Mouse (Mus musculus) hindbrain, embryonic 15.5 days (tissue): Measurements from ENCODE around the gene Rbm33. TPM values are rescaled to one million over a fixed set of nuclear protein-coding genes. Genes with fewer than 3 reads are reported as not detected.
A peak's percentile ranks its signal among the peaks of the same experiment; 100 is the strongest.

Experiments used
- ATAC-seq: fragments of 200-750 bp; cut with Nextera tagmentation; 2 replicates; pipeline ENCODE4 v1.8.0; 2017; ENCODE audit warnings: low read depth, moderate number of reproducible peaks, moderate TSS enrichment; ENCODE audit not compliant: low FRiP score
- H3K27ac ChIP-seq: fragments of 300-500 bp; sonication (generic); replicated peaks from 2 replicates; pipeline ENCODE4 v1.5.1; 2015; ENCODE audit warnings: mild to moderate bottlenecking, inconsistent platforms
- H3K27me3 ChIP-seq: fragments of 300-500 bp; sonication (generic); 2 replicates; pipeline ENCODE4 v1.6.1; 2015; ENCODE audit warnings: control low read depth, inconsistent platforms
- H3K36me3 ChIP-seq: fragments of 300-500 bp; sonication (generic); 2 replicates; pipeline ENCODE4 v1.6.1; 2015; ENCODE audit warnings: control low read depth, inconsistent platforms
- H3K4me1 ChIP-seq: fragments of 300-500 bp; sonication (generic); replicated peaks from 2 replicates; pipeline ENCODE4 v1.6.1; 2015; ENCODE audit warnings: control low read depth, inconsistent platforms
- H3K4me2 ChIP-seq: fragments of 300-500 bp; sonication (generic); 2 replicates; pipeline ENCODE4 v1.6.1; 2015; ENCODE audit warnings: moderate library complexity, mild to moderate bottlenecking, inconsistent platforms
- H3K4me3 ChIP-seq: fragments of 300-500 bp; sonication (generic); 2 replicates; pipeline ENCODE4 v1.5.1; 2015; ENCODE audit warnings: mild to moderate bottlenecking, inconsistent platforms
- H3K9ac ChIP-seq: fragments of 300-500 bp; sonication (generic); 2 replicates; pipeline ENCODE4 v1.6.1; 2015; ENCODE audit warnings: inconsistent platforms
- H3K9me3 ChIP-seq: fragments of 300-500 bp; sonication (generic); 2 replicates; pipeline ENCODE4 v1.6.1; 2016; ENCODE audit warnings: control low read depth, inconsistent platforms
- WGBS: fragments of 180-500 bp; shearing (Covaris S2); methylation state at CpG from one replicate; pipeline ENCODE4 v1.1.7; 2015; 5-methylcytosine and 5-hydroxymethylcytosine counted together
- polyA plus RNA-seq: library from polyadenylated mRNA; unstranded; fragments of >200 nt; fragmentation: Nextera tagmentation; extraction: Ambion mirVana; gene quantifications from 2 replicates; pipeline ENCODE4 v1.2.1, GENCODE M21; 2015

Rbm33 gene
- polyA plus RNA-seq, 1 experiment from 2014 or later: 14.1 TPM

- Histone ChIP-seq H3K9me3 (no peaks in the 10 kb centered on the region), H3K4me1 (no peaks in the 10 kb centered on the region), H3K27me3 (no peaks in the 10 kb centered on the region), H3K4me3 (no peak overlapping the region), H3K4me2 (no peak overlapping the region), H3K9ac (no peak overlapping the region), H3K27ac (no peak overlapping the region), H3K36me3 (peaks cover 46% of the 10 kb centered on the region)
- no peak for ATAC-seq
- 92% methylated on average over 3 of the region's 3 CpGs for WGBS
Observed at GRCm38 (mm10) chr5:28386783-28387182, 69.9 kb downstream of the Rbm33 start.

DNA sequence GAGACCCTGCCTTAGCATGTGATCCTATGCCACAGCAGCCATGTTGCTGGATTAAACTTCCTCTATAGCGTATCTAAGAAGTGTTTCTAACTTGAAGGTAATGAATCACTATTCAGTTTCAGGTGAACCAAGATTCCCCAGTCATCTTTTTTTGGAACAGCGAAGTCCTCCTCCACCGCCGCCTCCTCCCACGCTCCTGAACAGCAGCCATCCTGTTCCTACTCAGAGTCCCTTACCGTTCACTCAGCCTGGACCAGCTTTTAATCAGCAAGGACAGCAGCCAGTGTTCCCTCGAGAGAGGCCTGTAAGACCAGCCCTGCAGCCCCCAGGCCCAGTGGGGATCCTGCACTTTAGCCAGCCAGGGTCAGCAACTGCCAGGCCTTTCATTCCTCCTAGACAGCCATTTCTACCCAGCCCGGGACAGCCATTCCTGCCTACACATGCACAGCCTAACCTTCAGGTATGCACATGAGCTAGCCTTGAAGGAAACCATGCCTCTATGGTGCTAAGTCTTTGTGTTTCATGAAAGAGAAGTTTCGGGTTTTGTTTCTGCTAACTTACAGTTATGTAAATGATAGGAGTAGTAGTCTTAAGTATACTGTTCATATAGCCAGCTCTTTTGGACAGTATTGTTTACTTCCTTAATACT lies 70.7 kb downstream of the Rbm33 start:
- Histone ChIP-seq H3K4me1 (no peaks in the 10 kb centered on the region), H3K4me2 (no peak overlapping the region), H3K4me3 (no peak overlapping the region), H3K9ac (no peak overlapping the region), H3K9me3 (no peaks in the 10 kb centered on the region), H3K36me3 (peaks cover 46% of the 10 kb centered on the region), H3K27ac (peak overlapping the region; percentile 51; the same call in 1 of the 2 replicates), H3K27me3 (no peaks in the 10 kb centered on the region)
- ATAC-seq: no peak; the same call in 1 of the 2 replicates
- 81% methylated on average over 9 of the region's 9 CpGs for WGBS

GRCm38 (mm10) chr5:28388184-28388583 lies 71.3 kb downstream of the Rbm33 start:
- no peak overlapping the region for H3K4me3 ChIP-seq
- no peak overlapping the region for H3K4me2 ChIP-seq
- no peaks in the 10 kb centered on the region for H3K4me1 ChIP-seq
- no peak overlapping the region for H3K27ac ChIP-seq
- H3K9ac ChIP-seq: no peak overlapping the region
- H3K27me3 ChIP-seq: no peaks in the 10 kb centered on the region
- no peaks in the 10 kb centered on the region for H3K9me3 ChIP-seq
- peaks cover 49% of the 10 kb centered on the region for H3K36me3 ChIP-seq
- ATAC-seq: 0 out of 2 replicates have a peak, but pooled peaks have one; percentile 56
- 55% methylated on average over 3 of the region's 3 CpGs for WGBS

- H3K9me3 ChIP-seq: no peaks in the 10 kb centered on the region
- H3K4me3 ChIP-seq: no peak overlapping the region
- no peak overlapping the region for H3K27ac ChIP-seq
- 98% methylated on average over 6 of the region's 6 CpGs for WGBS
- H3K27me3 ChIP-seq: no peaks in the 10 kb centered on the region
- H3K9ac ChIP-seq: no peak overlapping the region
- no peak overlapping the region for H3K4me2 ChIP-seq
- H3K36me3 ChIP-seq: peaks cover 64% of the 10 kb centered on the region
- no peaks in the 10 kb centered on the region for H3K4me1 ChIP-seq
- no peak for ATAC-seq
Observed at GRCm38 (mm10) chr5:28390189-28390588, 73.3 kb downstream of the Rbm33 start.

- H3K27ac ChIP-seq: no peak overlapping the region
- H3K36me3 ChIP-seq: peaks cover 25% of the 10 kb centered on the region
- WGBS: 98% methylated on average over 2 of the region's 2 CpGs
- no peak overlapping the region for H3K9ac ChIP-seq
- H3K4me3 ChIP-seq: no peak overlapping the region
- peaks cover 3% of the 10 kb centered on the region; the same call in 1 of the 2 replicates for H3K4me1 ChIP-seq
- ATAC-seq: no peak
- H3K9me3 ChIP-seq: no peaks in the 10 kb centered on the region
- no peaks in the 10 kb centered on the region for H3K27me3 ChIP-seq
- H3K4me2 ChIP-seq: no peak overlapping the region
Observed at GRCm38 (mm10) chr5:28397344-28397743, 80.4 kb downstream of the Rbm33 start.

DNA sequence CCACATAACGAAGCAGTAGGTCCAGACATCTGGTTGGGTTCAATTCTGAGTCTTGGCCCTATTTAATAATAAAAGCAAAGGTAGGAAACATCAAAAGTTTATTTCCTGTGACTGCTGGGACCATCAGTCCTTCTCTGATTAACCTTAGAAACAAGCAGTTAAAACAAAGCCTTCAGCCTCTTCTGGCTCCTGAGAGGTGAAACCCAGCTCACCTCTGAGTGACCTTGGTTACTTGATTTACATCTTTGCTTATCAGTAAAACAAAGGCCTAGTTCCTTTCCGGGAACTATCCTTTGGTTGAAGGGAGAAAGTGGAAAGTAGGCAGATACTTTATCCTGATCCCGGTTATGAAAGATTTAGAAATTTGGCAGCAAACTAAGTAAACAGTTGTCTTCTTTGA lies 81.8 kb downstream of the Rbm33 start:
- Histone ChIP-seq H3K9me3 (no peaks in the 10 kb centered on the region), H3K36me3 (peaks cover 19% of the 10 kb centered on the region), H3K4me3 (no peak overlapping the region), H3K4me2 (no peak overlapping the region), H3K27me3 (no peaks in the 10 kb centered on the region), H3K4me1 (peaks cover 11% of the 10 kb centered on the region; the same call in 1 of the 2 replicates), H3K9ac (no peak overlapping the region), H3K27ac (no peak overlapping the region)
- no peak for ATAC-seq
- WGBS: 79% methylated on average over 3 of the region's 3 CpGs

- peaks cover 11% of the 10 kb centered on the region for H3K4me1 ChIP-seq
- H3K27ac ChIP-seq: no peak overlapping the region
- WGBS: 87% methylated on average over 2 of the region's 2 CpGs
- H3K36me3 ChIP-seq: peaks cover 11% of the 10 kb centered on the region
- H3K4me3 ChIP-seq: no peak overlapping the region
- H3K9me3 ChIP-seq: no peaks in the 10 kb centered on the region
- no peak overlapping the region for H3K9ac ChIP-seq
- no peak overlapping the region for H3K4me2 ChIP-seq
- H3K27me3 ChIP-seq: no peaks in the 10 kb centered on the region
- ATAC-seq: no peak
Observed at GRCm38 (mm10) chr5:28399451-28400115, 82.7 kb downstream of the Rbm33 start.

DNA sequence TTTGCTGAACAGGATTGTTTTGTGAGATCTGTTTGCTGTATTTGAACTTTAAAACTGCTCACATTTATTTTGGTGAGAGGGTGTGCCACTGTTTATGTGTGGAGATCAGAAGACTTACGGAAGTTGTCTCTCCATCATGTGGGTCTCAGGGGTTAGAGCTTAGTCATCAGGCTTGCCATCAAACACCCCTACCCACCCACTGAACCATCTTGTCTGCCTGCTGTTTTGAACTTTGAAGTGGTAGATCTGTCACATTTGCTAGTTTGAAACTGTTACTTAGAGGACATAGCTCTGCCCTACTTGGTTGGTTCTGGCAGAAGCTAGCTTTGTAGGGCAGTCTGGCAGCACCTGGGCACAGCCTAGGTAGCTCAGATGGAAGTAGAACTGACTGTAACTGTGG lies 85.8 kb downstream of the Rbm33 start:
- WGBS: 97% methylated on average over 1 of the region's 1 CpGs
- peaks cover 11% of the 10 kb centered on the region for H3K4me1 ChIP-seq
- H3K4me3 ChIP-seq: no peak overlapping the region
- H3K4me2 ChIP-seq: no peak overlapping the region
- no peak for ATAC-seq
- H3K9me3 ChIP-seq: no peaks in the 10 kb centered on the region
- peaks cover 6% of the 10 kb centered on the region; the same call in 1 of the 2 replicates for H3K36me3 ChIP-seq
- H3K27me3 ChIP-seq: no peaks in the 10 kb centered on the region
- H3K27ac ChIP-seq: no peak overlapping the region
- no peak overlapping the region for H3K9ac ChIP-seq

GRCm38 (mm10) chr5:28406662-28407061 lies 89.7 kb downstream of the Rbm33 start:
- H3K9me3 ChIP-seq: no peaks in the 10 kb centered on the region
- H3K27ac ChIP-seq: no peak overlapping the region
- no peak overlapping the region for H3K9ac ChIP-seq
- no peaks in the 10 kb centered on the region for H3K27me3 ChIP-seq
- H3K4me2 ChIP-seq: no peak overlapping the region
- 89% methylated on average over 3 of the region's 3 CpGs for WGBS
- H3K4me3 ChIP-seq: no peak overlapping the region
- peaks cover 8% of the 10 kb centered on the region; the same call in 1 of the 2 replicates for H3K4me1 ChIP-seq
- H3K36me3 ChIP-seq: peaks cover 22% of the 10 kb centered on the region
- ATAC-seq: no peak

- H3K9ac ChIP-seq: no peak overlapping the region
- H3K4me3 ChIP-seq: no peak overlapping the region
- H3K27me3 ChIP-seq: no peaks in the 10 kb centered on the region
- no peak overlapping the region for H3K27ac ChIP-seq
- H3K36me3 ChIP-seq: peaks cover 55% of the 10 kb centered on the region
- no peaks in the 10 kb centered on the region for H3K9me3 ChIP-seq
- H3K4me2 ChIP-seq: no peak overlapping the region
- H3K4me1 ChIP-seq: no peaks in the 10 kb centered on the region
- ATAC-seq: no peak
- 75% methylated on average over 2 of the region's 2 CpGs for WGBS
Observed at GRCm38 (mm10) chr5:28412006-28412685, 95.2 kb downstream of the Rbm33 start.

- Histone ChIP-seq H3K4me1 (no peaks in the 10 kb centered on the region), H3K4me3 (no peak overlapping the region), H3K27me3 (no peaks in the 10 kb centered on the region), H3K4me2 (no peak overlapping the region), H3K27ac (no peak overlapping the region), H3K9ac (no peak overlapping the region), H3K9me3 (no peaks in the 10 kb centered on the region), H3K36me3 (peaks cover 56% of the 10 kb centered on the region)
- WGBS: 94% methylated on average over 5 of the region's 5 CpGs
- no peak for ATAC-seq
Observed at GRCm38 (mm10) chr5:28413533-28413932, 96.6 kb downstream of the Rbm33 start.

DNA sequence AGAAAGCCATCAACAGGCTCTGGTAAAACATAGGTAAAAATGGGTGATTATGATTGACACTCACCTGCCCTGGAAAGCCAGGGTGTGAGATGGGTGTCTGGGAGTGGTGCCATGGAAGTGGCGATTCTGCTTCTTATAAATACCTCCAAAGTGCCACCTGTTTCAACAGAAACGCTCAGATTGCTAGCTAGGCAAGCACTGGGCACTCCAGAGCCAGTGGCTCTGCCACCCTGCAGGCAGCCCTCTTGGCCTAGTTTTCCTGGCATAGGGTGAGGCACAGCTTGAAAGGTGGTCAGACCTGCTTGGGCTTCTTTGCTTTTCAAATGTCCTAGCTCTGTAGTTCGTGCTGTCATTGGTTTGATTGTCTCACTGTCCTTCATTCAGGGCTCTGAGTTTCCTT lies 97.2 kb downstream of the Rbm33 start:
- no peak overlapping the region for H3K4me3 ChIP-seq
- no peak overlapping the region for H3K9ac ChIP-seq
- no peak overlapping the region for H3K27ac ChIP-seq
- H3K27me3 ChIP-seq: no peaks in the 10 kb centered on the region
- H3K9me3 ChIP-seq: no peaks in the 10 kb centered on the region
- ATAC-seq: no peak
- no peaks in the 10 kb centered on the region for H3K4me1 ChIP-seq
- WGBS: 94% methylated on average over 3 of the region's 3 CpGs
- peaks cover 56% of the 10 kb centered on the region for H3K36me3 ChIP-seq
- no peak overlapping the region for H3K4me2 ChIP-seq
